Mouse (Mus musculus) gastrocnemius, postnatal 36 days (tissue): ENCODE data around the gene Igflr1. TPM values are rescaled to one million over a fixed set of nuclear protein-coding genes. Genes with fewer than 3 reads are reported as not detected.

Source experiments
- DNase-seq, 2 experiments: peaks; one replicate each; pipeline ENCODE4 v3.0.0; 2022
- intact Hi-C: fragments of 180-260 bp; cut with DNase I; formaldehyde crosslinking; loops from one replicate; pipeline ENCODE4 v1.15.1; 2025
- total RNA-seq, 2 experiments: library from RNA; stranded (reverse); gene quantifications; 2 replicates each; pipeline ENCODE4 v1.2.3; 2021

Gene Igflr1
- total RNA-seq, 2 experiments from 2014 or later: 0.38 TPM; not detected in 1

DNA sequence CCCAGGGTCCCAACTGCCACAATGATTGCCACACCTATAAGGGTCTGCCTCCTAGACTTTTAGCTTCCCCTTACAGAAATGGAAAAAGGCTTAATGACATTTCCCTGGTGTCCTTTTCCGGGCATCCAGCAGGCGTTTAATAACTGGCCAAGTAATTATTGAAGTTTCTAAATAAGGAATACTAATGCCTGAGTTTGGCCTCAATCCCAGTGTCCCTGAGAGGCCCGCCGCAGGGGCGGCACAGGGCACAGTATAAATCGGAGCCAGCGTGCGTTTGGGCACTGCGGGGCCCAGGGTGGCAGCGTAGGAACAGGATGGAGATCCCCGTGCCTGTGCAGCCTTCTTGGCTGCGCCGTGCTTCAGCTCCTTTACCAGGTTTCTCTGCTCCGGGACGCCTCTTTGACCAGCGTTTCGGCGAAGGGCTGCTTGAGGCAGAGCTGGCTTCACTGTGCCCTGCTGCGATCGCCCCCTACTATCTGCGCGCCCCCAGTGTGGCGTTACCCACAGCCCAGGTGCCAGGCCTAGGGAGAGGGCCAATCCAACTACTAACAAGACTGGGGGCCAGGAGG lies 12.1 kb upstream of the Igflr1 start:
- DNase-seq: peak; percentile 55
- intact Hi-C loops: no loop called here

DNA sequence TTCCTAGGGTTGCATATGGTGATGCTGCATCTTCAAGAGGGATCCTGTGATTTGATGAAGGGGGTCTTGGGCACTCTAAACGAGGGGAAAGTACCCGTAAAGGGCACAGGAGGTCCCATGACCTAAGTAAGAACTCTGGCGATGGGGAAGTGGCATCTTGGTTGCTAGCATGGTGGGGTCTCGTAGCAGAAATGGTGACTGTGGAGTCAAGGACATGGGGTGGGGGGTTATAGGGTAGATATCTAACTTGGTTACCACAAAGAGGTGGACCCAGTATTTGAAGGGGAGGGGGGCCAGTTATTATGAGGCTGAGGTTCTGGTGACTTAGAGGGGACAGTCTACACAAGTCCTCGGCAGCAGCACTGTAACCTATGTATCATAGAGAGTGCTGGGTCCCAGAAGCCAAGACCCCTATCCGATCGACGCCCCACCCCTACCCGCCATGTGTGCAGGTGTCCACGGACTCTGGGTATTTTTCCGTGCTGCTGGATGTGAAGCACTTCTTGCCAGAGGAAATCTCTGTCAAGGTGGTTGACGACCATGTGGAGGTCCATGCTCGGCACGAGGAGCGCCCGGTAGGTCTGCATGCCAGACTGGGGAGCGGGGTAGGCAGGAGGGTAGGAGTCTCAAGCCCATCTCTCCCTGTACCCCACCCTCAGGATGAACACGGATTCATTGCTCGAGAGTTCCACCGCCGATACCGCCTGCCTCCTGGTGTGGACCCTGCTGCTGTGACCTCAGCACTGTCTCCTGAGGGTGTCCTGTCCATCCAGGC lies 11.2 kb upstream of the Igflr1 start:
- no peak for DNase-seq
- intact Hi-C loops: no loop called here

DNA sequence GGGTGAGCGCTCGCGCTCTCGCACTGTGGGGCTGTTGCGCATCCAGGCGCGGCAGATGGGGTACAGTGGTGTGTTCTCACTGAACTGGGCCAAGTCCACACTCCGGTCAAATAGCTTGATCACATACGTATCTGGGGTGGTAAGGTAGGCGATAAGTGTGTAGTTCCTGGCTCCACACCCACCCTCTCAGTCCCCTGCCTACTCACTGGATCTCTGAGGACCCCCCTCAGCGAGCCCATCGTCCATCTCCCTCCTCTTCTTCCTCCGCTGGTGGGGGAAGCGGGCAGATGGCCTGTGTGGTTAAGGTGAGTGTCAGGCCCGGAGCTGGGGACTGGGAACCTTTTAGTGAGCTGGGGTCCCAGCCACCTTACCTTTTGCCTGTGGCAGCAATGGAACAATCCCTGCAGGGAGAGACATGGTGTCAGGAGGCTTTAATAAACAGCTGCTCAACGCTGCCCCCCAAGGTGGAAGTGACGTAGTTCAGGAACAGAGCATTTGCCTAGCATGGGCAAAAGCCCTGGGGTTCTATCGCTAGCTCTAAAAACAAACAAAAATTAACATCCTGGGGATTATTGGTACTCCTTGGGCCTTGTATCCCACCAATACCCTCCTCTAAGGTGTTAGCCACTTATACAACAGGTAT lies 8.2 kb upstream of the Igflr1 start:
- no peak for DNase-seq
- intact Hi-C loops: no loop called here

DNA sequence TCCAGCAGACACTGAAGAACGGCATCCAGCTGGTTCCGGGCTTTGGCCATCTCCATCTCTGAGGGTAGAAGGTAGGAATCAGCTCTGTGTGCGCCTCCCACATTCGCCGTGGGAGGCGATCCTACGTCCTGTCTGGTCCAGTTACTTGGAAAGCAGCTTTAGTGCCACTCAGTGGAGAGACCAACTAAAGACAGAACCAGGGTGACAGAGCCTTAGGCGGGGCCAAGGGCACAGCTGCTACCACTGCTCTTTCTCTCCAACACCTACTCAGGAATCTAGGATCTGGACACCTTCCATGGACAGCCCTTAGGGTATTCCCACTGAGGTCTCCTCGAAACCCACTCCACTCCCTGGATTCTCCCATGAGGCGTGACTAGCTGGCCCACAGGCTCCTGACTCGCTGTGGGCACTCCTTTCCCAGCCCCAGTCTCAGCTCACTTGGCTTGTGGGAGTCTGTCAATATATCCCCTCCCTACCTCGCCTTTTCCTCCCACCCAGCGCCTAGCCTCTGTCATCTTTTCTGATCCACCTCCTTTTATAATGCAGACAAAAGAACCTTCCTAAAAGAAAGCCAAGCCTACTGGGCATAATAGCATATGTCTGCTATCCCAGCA lies 7.2 kb upstream of the Igflr1 start:
- intact Hi-C loops: no loop called here
- no peak for DNase-seq

DNA sequence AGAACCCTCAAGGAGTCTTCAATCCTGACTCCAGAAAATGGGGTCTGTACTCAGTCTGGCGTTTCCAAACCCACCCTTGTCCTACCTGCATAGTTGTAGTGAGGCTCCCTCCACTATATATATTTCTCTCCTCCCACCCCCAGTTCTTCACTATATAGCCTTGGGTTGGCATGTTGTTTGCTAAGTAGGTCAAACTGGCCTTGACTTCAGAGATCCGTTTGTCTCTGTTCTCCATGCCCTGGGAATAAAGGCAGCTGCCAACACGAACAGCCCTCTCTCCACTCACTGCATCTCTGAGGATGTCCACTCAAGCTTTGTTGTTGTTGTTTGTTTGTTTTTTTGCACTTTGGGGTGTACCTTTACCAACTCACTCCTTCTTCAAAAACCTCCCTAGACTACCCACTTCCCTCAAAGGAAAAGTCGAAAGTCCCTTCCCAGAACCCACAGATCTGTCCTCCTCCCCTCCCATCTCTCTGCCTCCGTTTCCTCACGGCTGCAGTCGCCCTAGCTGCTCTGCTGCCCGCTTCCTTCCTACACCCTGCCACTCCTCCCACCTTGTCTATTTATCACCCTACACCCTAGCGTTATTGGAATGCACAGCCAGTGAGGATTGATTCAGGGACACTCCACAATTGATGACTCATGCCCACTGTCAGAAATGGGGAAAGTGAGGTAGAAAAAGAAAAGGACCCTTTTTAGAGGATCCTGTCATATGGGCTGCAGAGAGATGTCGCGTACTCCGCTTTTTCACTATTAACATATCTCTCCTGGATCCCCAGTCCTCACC lies 6.4 kb upstream of the Igflr1 start:
- DNase-seq: no peak
- intact Hi-C loops: no loop called here

DNA sequence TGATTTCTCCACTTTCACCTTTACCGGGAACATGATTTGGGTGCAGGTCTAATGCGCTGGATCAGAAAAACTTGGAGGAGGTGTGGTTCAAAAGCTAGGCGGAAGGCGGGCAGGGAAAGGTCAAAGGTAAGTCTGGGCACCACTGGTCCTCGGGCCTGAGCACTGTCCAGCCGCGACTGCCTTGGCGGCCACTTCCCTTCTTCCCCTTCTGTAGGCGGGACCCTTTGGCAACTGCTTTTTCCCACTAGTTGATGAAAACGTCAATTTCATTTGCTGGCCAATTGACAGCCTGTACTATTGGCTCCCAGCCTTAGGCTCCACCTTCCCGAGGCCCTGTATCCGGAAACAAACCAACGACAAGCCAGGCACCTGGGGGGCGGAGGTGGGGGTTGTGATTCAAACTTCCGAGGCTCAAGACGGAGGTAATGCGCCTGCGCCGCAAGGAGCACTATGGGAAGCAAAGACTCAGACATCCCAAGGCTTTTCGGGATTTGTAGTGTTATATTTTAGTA lies 5.7 kb upstream of the Igflr1 start, which contains the start of gene Lin37:
TSS of gene Lin37 (minus strand) at position 396 of the 512 bp plus-strand sequence.
- intact Hi-C loops: no loop called here
- DNase-seq: peak; percentile 93 to 95

DNA sequence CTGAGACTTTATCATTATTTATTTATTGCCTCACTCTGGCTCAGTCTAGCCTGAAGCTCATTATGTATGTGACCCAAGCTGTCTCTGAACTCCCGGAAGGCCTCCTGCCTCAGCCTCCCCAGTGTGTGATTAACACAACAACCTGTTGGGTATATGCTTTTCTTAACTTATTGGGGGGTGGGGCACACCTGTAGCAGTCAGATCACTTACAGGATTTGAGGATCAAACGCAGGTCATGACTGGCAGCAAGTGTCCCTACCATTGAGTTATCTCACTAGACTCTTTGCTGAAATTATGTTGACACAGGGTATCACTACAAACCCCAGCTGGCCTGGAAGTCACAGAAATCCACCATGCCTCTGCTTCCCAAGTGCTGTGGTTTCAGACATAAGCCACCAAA lies 4.9 kb upstream of the Igflr1 start:
- no peak for DNase-seq
- intact Hi-C loops: no loop called here

DNA sequence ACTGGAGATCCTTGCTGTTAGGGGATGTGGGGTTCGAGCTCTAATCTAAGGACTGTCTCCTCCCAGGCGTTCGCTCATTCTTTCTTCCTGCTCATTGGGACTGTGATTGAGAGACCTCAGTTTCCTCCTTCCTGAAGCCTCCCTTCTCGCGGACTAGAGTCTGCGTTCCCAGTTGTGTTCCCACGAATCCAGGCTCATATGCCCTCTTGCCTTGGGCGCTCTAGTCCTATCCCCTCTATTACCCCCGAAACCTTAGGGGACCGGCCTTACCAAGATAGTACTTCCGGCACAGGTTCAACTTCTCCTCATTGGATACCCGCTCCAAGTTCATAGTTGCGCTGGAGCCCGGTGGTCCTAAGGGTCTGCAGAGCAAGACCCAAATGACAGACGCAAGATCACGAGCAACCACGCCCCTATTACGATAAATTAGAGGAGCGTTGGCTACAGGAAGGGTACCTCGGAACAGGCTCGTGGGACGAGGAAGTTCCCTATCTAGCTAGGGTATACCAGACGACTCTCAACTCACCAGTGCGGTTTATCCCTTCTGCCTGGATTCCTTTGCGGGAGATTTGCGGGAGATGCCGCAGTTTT lies 2.6 kb upstream of the Igflr1 start:
- DNase-seq: no peak
- intact Hi-C loops: no loop called here

DNA sequence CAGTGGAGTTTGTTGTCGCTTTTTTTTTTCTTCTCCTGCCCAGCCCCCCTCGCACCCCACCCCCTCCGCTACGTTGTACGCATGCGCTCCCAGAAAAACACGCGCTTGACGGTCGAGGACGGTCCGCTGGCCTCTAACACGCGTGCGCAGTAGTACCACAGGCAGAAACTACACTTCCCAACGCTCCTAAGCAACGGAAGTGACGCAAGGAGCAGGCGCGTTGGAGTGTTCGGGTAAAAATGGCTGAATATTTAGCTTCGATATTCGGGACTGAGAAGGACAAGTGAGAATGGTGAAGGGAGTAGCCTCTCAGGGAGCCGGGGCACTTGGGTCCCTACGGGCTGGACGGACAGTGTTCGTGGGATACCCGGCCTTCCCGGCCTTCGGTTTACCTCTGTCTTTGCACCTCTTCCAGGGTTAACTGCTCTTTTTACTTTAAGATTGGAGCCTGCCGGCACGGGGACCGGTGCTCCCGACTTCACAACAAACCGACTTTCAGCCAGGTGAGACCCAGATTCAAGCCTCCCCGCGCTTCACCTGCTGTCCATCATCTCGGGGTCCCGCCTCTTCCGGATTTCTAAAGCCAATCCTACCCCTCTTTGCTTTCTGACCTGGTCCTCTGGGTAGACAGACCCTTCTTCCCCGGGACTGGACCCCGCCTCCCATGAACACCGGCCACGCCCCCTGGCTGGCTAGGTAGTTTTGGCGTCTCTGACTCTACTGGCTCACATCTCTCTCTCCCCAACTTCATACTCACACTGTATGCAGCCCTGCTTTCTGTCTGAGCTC lies 1.9 kb upstream of the Igflr1 start, which contains the start of the genes U2af1l4, Gm49396 and Psenen:
TSS of gene U2af1l4 (plus strand) at position 185 of the 789 bp plus-strand sequence.
TSS of gene Gm49396 (plus strand) at position 228 of the 789 bp plus-strand sequence.
TSS of gene Psenen (minus strand) at position 511 of the 789 bp plus-strand sequence.
- intact Hi-C loops: no loop called here
- peak; percentile 90 to 96 for DNase-seq

DNA sequence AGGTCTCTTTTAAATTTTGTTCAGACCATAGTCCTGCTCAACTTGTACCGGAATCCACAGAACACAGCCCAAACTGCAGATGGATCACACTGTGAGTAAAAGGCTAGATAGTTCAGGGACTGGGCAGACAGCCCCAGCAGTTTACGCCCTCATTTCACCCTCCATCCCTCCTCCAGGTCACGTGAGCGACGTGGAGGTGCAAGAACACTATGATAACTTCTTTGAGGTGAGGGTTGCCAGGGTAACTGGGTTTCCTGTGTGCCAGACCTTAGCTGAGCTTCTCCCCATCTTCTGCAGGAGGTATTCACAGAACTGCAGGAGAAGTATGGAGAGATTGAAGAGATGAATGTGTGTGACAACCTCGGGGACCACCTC lies 1.3 kb upstream of the Igflr1 start:
- intact Hi-C loops: no loop called here
- no peak for DNase-seq

DNA sequence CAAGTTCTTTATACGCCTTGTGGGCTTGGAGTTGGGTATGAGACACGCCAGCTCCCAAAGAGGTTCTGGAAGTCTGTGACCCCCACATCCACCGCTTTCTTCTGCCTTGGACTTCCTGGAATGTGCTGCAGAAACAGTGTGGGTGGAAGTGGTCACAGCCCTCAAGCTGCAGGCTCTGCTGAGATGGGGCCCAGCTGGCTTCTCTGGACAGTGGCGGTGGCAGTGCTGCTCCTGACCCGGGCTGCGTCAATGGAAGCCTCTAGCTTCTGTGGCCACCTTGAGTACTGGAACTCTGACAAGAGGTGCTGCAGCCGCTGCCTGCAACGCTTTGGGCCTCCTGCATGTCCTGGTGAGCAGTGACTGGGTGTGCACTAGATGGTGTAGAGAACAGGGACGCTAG lies 806 bp downstream of the Igflr1 start:
- intact Hi-C loops: no loop called here
- DNase-seq: no peak

DNA sequence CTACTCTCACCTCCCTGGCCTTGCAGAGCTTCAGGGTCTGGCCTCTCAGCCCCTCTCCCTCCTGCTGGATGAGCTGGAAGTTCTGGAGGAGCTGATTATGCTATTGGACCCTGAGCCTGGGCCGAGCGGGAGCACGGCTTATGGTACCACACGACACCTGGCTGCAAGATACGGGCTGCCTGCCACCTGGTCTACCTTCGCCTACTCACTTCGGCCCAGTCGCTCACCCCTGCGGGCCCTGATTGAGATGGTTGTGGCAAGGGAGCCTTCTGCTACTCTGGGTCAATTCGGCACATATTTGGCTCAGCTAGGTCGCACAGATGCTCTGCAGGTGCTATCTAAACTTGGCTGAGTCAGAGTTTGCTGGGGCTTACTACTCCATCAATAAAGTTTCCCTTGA lies 2.3 kb downstream of the Igflr1 start:
- intact Hi-C loops: no loop called here
- DNase-seq: no peak

DNA sequence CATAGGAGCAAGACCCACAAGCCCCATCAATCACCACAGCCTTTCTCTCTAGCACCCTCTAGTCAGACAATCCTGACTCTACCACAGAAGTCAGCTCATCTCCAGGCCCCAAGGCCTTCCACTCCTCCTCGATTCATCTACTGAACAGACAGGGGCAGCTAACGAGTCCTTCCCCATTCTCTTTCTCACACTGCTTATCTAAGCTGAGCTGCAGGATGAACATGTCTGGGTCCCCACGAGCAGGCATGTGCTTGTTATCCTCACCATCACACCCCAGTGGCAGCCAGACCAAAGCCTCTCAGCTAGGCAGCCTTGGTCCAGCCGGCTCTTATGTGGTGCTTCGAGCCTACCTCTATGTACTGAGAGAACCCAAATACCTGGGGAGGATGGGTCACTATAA lies 7.2 kb downstream of the Igflr1 start:
- intact Hi-C loops: no loop called here
- no peak for DNase-seq

DNA sequence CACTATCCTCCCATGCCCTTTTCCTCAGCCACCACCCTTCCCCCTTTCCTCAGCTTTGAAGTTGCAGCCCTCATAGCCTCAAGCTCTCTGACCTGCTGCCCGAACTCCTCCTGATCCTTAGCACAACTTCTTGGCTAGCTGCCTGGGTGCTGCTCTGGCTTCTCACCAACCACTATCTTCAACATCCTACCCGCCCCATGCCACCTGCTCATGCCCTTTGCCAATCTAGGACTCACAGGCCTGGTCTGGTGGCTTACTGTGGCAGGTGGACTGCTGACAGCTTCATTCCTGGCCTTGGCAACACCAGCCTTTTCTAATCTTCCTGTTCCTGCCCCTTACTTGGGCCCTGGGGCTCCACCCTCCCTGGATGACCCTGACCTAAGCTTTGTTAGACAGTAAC lies 7.7 kb downstream of the Igflr1 start:
- peak; percentile 71 to 75 for DNase-seq
- intact Hi-C loops: no loop called here

DNA sequence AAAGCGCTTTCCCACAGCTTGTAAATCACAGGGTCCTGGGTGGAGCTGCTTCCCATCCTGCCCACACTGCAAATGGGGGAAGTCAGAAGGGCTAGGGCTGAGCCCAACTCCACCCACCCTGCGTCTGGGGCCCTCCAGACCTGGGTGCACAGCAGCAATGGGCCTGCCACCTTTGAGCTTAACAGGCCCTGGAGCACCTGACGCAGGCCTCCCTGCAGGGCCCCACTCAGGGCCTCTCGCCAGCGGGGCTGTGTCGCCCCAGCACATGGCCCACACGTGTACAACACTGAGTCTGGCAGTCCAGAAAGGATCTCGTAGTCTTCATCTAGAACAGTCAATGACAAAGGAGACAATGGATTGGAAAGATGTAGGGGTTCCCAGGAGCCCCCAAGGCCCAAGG lies 14.7 kb downstream of the Igflr1 start:
- intact Hi-C loops: no loop called here
- DNase-seq: no peak

DNA sequence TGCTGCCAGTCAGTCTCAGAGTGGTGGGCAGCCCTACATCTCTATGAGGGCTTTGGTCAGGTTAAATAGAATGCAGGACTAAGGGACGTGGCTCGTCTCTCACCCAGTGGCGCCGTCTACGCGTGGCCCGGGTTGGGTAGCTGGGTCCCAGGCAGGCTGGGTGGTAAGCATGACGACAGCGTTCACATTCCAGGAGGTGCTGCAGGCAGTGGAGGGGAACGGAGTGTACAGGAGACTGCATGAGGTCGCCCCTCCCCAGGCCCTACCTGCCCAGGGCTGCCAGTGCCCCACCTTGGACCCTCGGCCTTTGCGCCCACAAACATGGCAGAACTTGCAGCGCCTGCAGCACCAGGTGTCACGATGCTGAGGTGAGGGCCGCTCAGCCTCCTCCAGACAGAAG lies 16.3 kb downstream of the Igflr1 start:
- DNase-seq: no peak
- intact Hi-C loops: no loop called here

DNA sequence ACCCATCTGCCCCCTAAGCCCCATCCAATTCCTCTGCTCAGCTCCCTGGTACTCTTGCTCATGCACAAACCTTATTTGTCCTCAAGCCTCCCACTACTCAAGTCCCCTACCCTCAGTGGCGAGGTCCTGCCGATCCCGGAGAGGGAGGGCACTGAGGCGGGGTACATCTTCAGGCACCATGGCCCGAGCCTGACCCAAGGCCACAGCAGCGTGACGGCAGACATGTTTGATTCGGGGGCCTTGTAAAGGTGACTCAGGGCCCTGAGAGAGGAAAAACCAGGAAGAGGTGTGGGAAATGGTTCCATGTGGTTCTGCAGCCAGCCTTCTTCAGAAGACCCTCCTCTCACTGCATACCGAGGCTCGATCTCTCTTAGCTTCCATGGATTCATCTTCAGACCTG lies 19.1 kb downstream of the Igflr1 start:
- intact Hi-C loops: no loop called here
- no peak for DNase-seq

DNA sequence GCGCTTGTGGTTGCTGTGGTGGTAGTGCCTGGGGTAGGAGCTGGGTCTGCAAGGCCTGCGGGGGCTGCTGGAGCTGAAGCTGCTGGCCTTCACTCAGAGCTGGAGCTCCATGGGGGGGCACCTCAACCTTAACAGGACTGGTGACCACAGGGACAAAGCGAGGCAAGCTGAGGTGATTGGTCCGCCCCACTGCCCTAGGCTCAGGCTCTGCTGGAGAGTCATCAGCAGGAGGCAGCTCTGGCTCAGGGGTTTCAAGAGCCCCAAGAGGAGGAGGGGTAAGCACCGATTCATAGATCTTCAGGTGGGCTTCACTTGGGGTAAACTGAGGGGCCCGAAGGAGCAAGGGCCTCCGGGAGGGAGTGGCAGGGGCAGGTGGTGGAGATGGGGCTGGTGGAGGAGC lies 19.9 kb downstream of the Igflr1 start:
- intact Hi-C loops: no loop called here
- DNase-seq: no peak

DNA sequence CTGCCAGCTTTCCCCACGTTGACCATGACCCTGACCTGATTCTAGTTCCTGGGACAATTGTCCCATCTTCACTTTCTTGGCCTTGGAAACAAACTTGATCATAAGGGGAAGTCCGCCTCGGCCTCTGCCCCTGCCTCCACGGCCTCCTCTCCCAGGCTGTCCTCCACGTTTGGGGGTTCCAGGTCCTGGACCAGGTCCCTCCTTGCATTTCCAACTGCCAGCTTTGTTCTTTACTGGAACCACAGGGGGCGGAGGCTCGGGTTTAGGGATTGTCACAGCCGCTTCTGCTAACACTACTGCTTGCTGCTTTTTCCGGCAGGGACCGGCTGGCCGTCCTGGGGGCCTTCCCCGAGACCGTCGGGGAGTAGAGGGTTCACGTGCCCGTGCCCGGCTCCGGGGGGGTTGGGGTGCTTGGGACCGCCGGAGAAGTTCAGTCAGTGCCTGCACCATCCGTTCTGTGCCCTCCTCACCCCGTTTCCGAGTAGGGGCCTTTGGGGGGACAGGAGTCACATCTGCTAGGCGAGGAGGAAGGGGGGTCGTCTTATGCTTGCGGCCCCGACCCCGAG lies 21.3 kb downstream of the Igflr1 start:
- intact Hi-C loops: no loop called here
- DNase-seq: no peak
